Mouse (Mus musculus) neural tube, embryonic 14.5 days (tissue): ENCODE results near the gene Ralbp1. TPM values are rescaled to one million over a fixed set of nuclear protein-coding genes. Genes with fewer than 3 reads are reported as not detected.

ENCODE experiments used
- ATAC-seq: fragments of 200-750 bp; cut with Nextera tagmentation; 2 replicates; pipeline ENCODE4 v1.8.0; 2017; ENCODE audit warnings: low read depth, mild to moderate bottlenecking, moderate TSS enrichment, moderate library complexity
- H3K27ac ChIP-seq: fragments of 300-500 bp; sonication (generic); 2 replicates; pipeline ENCODE4 v1.5.1; 2014; ENCODE audit warnings: low read depth, mild to moderate bottlenecking, control low read depth, low read length, moderate library complexity, mixed read lengths
- H3K27me3 ChIP-seq: fragments of 300-500 bp; sonication (generic); 2 replicates; pipeline ENCODE4 v1.6.1; 2014; ENCODE audit warnings: low read length; ENCODE audit not compliant: control insufficient read depth, insufficient read depth
- H3K36me3 ChIP-seq: fragments of 300-500 bp; sonication (generic); 2 replicates; pipeline ENCODE4 v1.6.1; 2014; ENCODE audit warnings: low read length, mixed read lengths; ENCODE audit not compliant: control insufficient read depth, insufficient read depth
- H3K4me1 ChIP-seq: fragments of 300-500 bp; sonication (generic); 2 replicates; pipeline ENCODE4 v1.6.1; 2014; ENCODE audit warnings: low read length; ENCODE audit not compliant: control insufficient read depth, insufficient read depth
- H3K4me2 ChIP-seq: fragments of 300-500 bp; sonication (generic); 2 replicates; pipeline ENCODE4 v1.6.1; 2014; ENCODE audit warnings: mild to moderate bottlenecking, low read depth, low read length, control low read depth
- H3K4me3 ChIP-seq: fragments of 300-500 bp; sonication (generic); 2 replicates; pipeline ENCODE4 v1.5.1; 2014; ENCODE audit warnings: low read depth, low read length, control low read depth, mixed read lengths
- H3K9ac ChIP-seq: fragments of 300-500 bp; sonication (generic); replicated peaks from 2 replicates; pipeline ENCODE4 v1.6.1; 2014; ENCODE audit warnings: low read depth, mild to moderate bottlenecking, control low read depth, low read length, mixed read lengths
- H3K9me3 ChIP-seq: fragments of 300-500 bp; sonication (generic); 2 replicates; pipeline ENCODE4 v1.6.1; 2016; ENCODE audit warnings: low read length; ENCODE audit not compliant: control insufficient read depth
- WGBS: fragments of 180-500 bp; shearing (Covaris S2); extraction: QIAGEN DNeasy Blood & Tissue Kit; methylation state at CpG from one replicate; pipeline ENCODE4 v1.1.7; 2014; 5-methylcytosine and 5-hydroxymethylcytosine counted together
- polyA plus RNA-seq: library from polyadenylated mRNA; unstranded; fragments of >200 nt; fragmentation: Nextera tagmentation; extraction: Ambion mirVana; gene quantifications from 2 replicates; pipeline ENCODE4 v1.2.1, GENCODE M21; 2014

Gene Ralbp1
- polyA plus RNA-seq, 1 experiment from 2014 or later: 45.9 TPM

- H3K27ac ChIP-seq: peak overlapping the region; percentile 90
- no peaks in the 10 kb centered on the region for H3K27me3 ChIP-seq
- H3K4me1 ChIP-seq: peaks cover 15% of the 10 kb centered on the region
- no peaks in the 10 kb centered on the region for H3K36me3 ChIP-seq
- WGBS: under 1% methylated on average over 53 of the region's 56 CpGs
- ATAC-seq: peak; percentile 20
- peak overlapping the region; percentile 87 for H3K9ac ChIP-seq
- H3K4me2 ChIP-seq: peak overlapping the region; percentile 90
- no peaks in the 10 kb centered on the region for H3K9me3 ChIP-seq
- peak overlapping the region; percentile 91 for H3K4me3 ChIP-seq
Observed at GRCm38 (mm10) chr17:65884061-65884669, 1.4 kb downstream of the Ralbp1 start.

DNA sequence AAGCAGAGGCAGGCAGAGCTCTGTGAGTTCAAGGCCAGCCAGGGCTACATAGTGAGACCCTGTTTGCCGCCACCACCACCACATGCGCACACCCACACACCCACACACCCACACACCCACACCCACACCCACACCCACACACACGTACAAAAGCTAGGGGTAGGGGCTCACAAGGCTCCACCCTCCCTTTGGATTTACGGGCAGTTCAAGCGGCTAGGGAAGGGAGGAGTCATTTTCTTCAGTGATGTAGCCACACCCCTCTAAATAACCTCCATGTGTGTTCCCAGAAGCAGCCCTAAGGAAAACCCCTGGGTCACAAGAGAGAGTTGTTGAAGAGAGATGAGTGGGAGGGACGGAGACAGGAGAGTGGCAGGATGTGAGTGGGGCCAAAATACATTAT, 8.6 kb downstream of the Ralbp1 start:
- Histone ChIP-seq H3K4me1 (peaks cover 7% of the 10 kb centered on the region), H3K36me3 (no peaks in the 10 kb centered on the region), H3K9me3 (no peaks in the 10 kb centered on the region), H3K27me3 (no peaks in the 10 kb centered on the region), H3K27ac (no peak overlapping the region), H3K4me2 (no peak overlapping the region), H3K4me3 (no peak overlapping the region), H3K9ac (no peak overlapping the region)
- WGBS: 70% methylated on average over 6 of the region's 6 CpGs
- ATAC-seq: no peak

DNA sequence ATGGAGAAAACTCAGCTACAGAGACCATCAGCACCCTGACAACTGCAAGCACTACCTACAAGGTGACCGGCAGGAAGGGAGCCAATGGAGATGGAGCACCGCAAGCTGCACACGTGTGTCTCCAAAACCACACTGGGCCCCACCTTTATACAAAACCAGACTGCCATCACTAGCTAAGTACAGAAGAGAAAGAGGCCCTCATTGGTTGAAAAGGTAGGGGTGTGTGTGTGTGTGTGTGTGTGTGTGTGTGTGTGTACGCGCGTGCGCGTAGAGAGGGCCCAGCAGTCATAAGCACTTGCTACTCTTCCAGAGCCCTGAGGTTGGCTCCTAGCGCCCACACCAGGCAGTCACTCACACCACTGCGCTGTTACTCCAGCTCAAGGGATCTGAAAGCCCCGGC, 11.8 kb downstream of the Ralbp1 start:
- no peak for ATAC-seq
- Histone ChIP-seq H3K36me3 (no peaks in the 10 kb centered on the region), H3K4me1 (peaks cover 9% of the 10 kb centered on the region), H3K27me3 (no peaks in the 10 kb centered on the region), H3K27ac (no peak overlapping the region), H3K4me2 (no peak overlapping the region), H3K9ac (no peak overlapping the region), H3K9me3 (no peaks in the 10 kb centered on the region), H3K4me3 (no peak overlapping the region)
- WGBS: 93% methylated on average over 11 of the region's 11 CpGs

- Histone ChIP-seq H3K4me3 (no peak overlapping the region), H3K4me1 (peaks cover 9% of the 10 kb centered on the region), H3K9me3 (no peaks in the 10 kb centered on the region), H3K4me2 (no peak overlapping the region), H3K36me3 (no peaks in the 10 kb centered on the region), H3K27ac (no peak overlapping the region), H3K9ac (no peak overlapping the region), H3K27me3 (no peaks in the 10 kb centered on the region)
- WGBS: 84% methylated on average over 4 of the region's 4 CpGs
- no peak for ATAC-seq
Observed at GRCm38 (mm10) chr17:65873156-65873555, 12.4 kb downstream of the Ralbp1 start.

GRCm38 (mm10) chr17:65872652-65873051, 12.9 kb downstream of the Ralbp1 start:
- Histone ChIP-seq H3K9ac (no peak overlapping the region), H3K4me2 (no peak overlapping the region), H3K4me3 (no peak overlapping the region), H3K36me3 (no peaks in the 10 kb centered on the region), H3K4me1 (peaks cover 9% of the 10 kb centered on the region), H3K27me3 (no peaks in the 10 kb centered on the region), H3K9me3 (no peaks in the 10 kb centered on the region), H3K27ac (no peak overlapping the region)
- 31% methylated on average over 6 of the region's 6 CpGs for WGBS
- 0 out of 2 replicates have a peak, but pooled peaks have one; percentile 22 for ATAC-seq

GRCm38 (mm10) chr17:65872051-65872450, 13.5 kb downstream of the Ralbp1 start:
- Histone ChIP-seq H3K4me3 (no peak overlapping the region), H3K4me1 (peaks cover 9% of the 10 kb centered on the region), H3K4me2 (no peak overlapping the region), H3K27ac (no peak overlapping the region), H3K9me3 (no peaks in the 10 kb centered on the region), H3K36me3 (peaks cover 5% of the 10 kb centered on the region; the same call in 1 of the 2 replicates), H3K9ac (no peak overlapping the region), H3K27me3 (no peaks in the 10 kb centered on the region)
- no peak for ATAC-seq
- WGBS: 64% methylated on average over 6 of the region's 6 CpGs

DNA sequence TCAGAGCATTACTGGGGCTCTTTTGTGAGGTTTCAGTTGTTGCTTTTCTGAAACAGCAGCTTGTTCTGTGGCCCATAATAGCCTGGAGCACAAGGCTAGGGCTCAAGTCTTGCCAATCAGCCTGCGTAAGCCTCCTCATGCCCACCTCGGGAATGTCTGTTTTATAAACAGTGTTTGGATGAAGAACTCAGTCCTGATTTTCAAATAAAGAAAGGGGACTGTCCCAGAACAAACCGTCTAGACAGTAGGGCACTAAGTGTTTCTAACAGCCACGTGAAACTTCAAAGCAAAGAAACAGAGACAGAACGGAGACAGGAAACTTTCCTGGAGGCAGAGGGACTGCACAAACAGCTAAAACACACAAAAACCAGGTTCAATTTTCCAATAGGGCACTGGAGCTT, 14.0 kb downstream of the Ralbp1 start:
- Histone ChIP-seq H3K27ac (no peak overlapping the region), H3K36me3 (peaks cover 5% of the 10 kb centered on the region; the same call in 1 of the 2 replicates), H3K27me3 (no peaks in the 10 kb centered on the region), H3K4me3 (no peak overlapping the region), H3K4me2 (no peak overlapping the region), H3K9me3 (no peaks in the 10 kb centered on the region), H3K4me1 (peaks cover 9% of the 10 kb centered on the region), H3K9ac (no peak overlapping the region)
- WGBS: 41% methylated on average over 5 of the region's 5 CpGs
- ATAC-seq: no peak

DNA sequence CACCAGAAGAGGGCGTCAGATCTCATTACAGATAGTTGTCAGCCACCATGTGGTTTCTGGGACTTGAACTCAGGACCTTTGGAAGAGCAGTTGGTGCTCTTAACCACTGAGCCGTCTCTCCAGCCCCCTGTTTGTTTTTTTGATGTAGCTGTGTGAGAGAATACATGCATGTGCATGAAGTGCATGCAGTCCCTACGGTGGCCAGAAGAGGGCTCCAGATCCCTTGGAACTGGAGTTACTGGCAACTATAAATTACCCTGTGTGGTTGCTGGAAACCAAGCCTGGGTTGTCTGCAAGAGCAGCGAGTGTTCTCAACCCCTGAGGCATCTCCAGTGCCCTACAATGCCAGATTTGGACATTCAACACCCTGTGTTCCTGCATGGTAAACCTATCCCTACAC, 15.5 kb downstream of the Ralbp1 start:
- Histone ChIP-seq H3K9me3 (no peaks in the 10 kb centered on the region), H3K4me3 (no peak overlapping the region), H3K27ac (no peak overlapping the region), H3K4me2 (no peak overlapping the region), H3K9ac (no peak overlapping the region), H3K27me3 (no peaks in the 10 kb centered on the region), H3K4me1 (peaks cover 9% of the 10 kb centered on the region), H3K36me3 (peaks cover 5% of the 10 kb centered on the region; the same call in 1 of the 2 replicates)
- ATAC-seq: no peak
- WGBS: 41% methylated on average over 4 of the region's 4 CpGs

GRCm38 (mm10) chr17:65869720-65870119, 15.9 kb downstream of the Ralbp1 start:
- 90% methylated on average over 10 of the region's 10 CpGs for WGBS
- H3K4me1 ChIP-seq: peaks cover 9% of the 10 kb centered on the region
- no peak overlapping the region for H3K9ac ChIP-seq
- no peaks in the 10 kb centered on the region for H3K27me3 ChIP-seq
- H3K9me3 ChIP-seq: no peaks in the 10 kb centered on the region
- peaks cover 5% of the 10 kb centered on the region; the same call in 1 of the 2 replicates for H3K36me3 ChIP-seq
- no peak overlapping the region for H3K27ac ChIP-seq
- no peak overlapping the region for H3K4me2 ChIP-seq
- no peak overlapping the region for H3K4me3 ChIP-seq
- no peak for ATAC-seq
